Mouse (Mus musculus) small intestine, adult 2 months (tissue): ENCODE data around the gene Neurl1a. TPM values are rescaled to one million over a fixed set of nuclear protein-coding genes. Genes with fewer than 3 reads are reported as not detected.

ENCODE experiments used
- H3K27ac ChIP-seq: fragments of 200-500 bp; 2 replicates; pipeline ENCODE4 v1.5.1; 2012; ENCODE audit warnings: low read depth, low read length, control low read depth, inconsistent platforms; ENCODE audit not compliant: insufficient read depth
- H3K27me3 ChIP-seq: fragments of 200-500 bp; 2 replicates; pipeline ENCODE4 v1.6.1; 2012; ENCODE audit warnings: mild to moderate bottlenecking, moderate library complexity, low read length, inconsistent platforms; ENCODE audit not compliant: control insufficient read depth, insufficient read depth
- H3K36me3 ChIP-seq: fragments of 200-500 bp; 2 replicates; pipeline ENCODE4 v1.6.1; 2012; ENCODE audit warnings: mild to moderate bottlenecking, low read length, control low read depth, inconsistent platforms; ENCODE audit not compliant: control insufficient read depth, insufficient read depth
- H3K4me1 ChIP-seq: fragments of 200-500 bp; 2 replicates; pipeline ENCODE4 v1.6.1; 2012; ENCODE audit warnings: low read length, inconsistent platforms, mixed read lengths; ENCODE audit not compliant: control insufficient read depth, insufficient read depth, insufficient read length
- H3K4me3 ChIP-seq: fragments of 200-500 bp; 2 replicates; pipeline ENCODE4 v1.5.1; 2012; ENCODE audit warnings: low read depth, mild to moderate bottlenecking, control low read depth, inconsistent platforms, low read length, moderate library complexity
- CTCF ChIP-seq: fragments of 200-500 bp; IDR thresholded peaks from 2 replicates; pipeline ENCODE4 v1.5.1; 2012; ENCODE audit warnings: low read depth, mild to moderate bottlenecking, control low read depth, inconsistent platforms, low read length, moderate library complexity, mixed read lengths; ENCODE audit not compliant: insufficient replicate concordance, insufficient read length; ENCODE audit errors: extremely low read depth
- POLR2A ChIP-seq: fragments of 200-500 bp; IDR thresholded peaks from 2 replicates; pipeline ENCODE4 v1.6.1; 2012; ENCODE audit warnings: low read depth, mild to moderate bottlenecking, control low read depth, inconsistent platforms, low read length, moderate library complexity
- WGBS: fragments of 180-500 bp; shearing (Covaris S2); methylation state at CpG from one replicate; pipeline ENCODE4 v1.1.7; 2018; 5-methylcytosine and 5-hydroxymethylcytosine counted together
- polyA plus RNA-seq: library from polyadenylated mRNA; depleted of rRNA; stranded (reverse); fragments of >200 nt; gene quantifications from 2 replicates; pipeline ENCODE4 v1.2.3, GENCODE M21; 2012

Gene Neurl1a
- polyA plus RNA-seq, 1 experiment, result 6.7 TPM

DNA sequence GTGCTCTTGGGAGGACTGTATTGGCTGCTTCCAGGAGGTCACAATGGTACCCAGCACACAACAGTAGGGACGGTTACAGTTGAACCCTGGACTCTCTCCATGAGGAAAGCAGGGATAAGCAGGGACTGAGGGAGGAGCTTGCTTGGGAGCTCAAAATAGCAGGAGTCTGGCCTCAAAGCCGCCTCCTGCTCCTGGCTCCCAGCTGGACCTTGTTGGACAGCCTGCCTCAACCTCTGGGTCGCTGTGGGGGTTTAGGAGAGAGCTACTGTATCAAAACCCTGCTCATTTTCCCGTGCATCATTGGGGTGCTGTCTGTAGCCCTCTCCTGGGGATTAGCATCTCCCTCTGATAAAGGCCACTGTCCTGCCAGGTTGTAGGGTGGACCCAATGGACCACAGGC, 100.8 kb downstream of the Neurl1a start:
- H3K4me3 ChIP-seq, result no peak overlapping the region
- TF ChIP-seq POLR2A (no peak), CTCF (no peak)
- WGBS, result 58% methylated on average over 4 of the region's 4 CpGs
- H3K4me1 ChIP-seq, result peaks cover 3% of the 10 kb centered on the region; the same call in 1 of the 2 replicates
- peak overlapping the region; percentile 63 for H3K27ac ChIP-seq
- no peaks in the 10 kb centered on the region; the same call in 1 of the 2 replicates for H3K36me3 ChIP-seq
- no peaks in the 10 kb centered on the region for H3K27me3 ChIP-seq

- TF ChIP-seq POLR2A, result no peak
- no peak for TF ChIP-seq CTCF
- WGBS, result 65% methylated on average over 15 of the region's 15 CpGs
Observed at GRCm38 (mm10) chr19:47279788-47280532, 101.3 kb downstream of the Neurl1a start.

DNA sequence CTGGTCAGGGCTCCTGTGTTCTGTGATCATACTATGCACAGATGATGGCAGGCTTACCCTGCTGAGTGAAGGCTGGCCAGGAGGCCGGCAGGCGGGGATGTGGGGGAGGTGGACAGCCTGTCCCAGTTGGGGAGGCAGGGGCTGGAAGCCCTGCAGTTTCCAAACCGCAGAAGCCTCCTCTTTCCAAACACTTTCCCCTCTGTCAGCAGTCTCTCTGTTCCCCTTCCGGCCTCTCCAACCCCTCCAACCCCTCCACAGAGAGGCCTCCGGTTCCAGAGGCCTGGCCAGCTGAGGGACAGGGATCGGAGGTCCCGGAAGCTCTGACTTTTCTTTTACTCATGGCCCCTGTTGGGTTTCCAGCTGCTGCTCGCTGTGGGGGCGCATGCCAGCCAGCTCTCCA, 102.3 kb downstream of the Neurl1a start:
- 85% methylated on average over 9 of the region's 9 CpGs for WGBS
- Histone ChIP-seq H3K4me3 (no peak overlapping the region), H3K4me1 (peaks cover 3% of the 10 kb centered on the region; the same call in 1 of the 2 replicates), H3K27me3 (no peaks in the 10 kb centered on the region), H3K36me3 (peaks cover 6% of the 10 kb centered on the region), H3K27ac (peak overlapping the region; percentile 63)
- TF ChIP-seq POLR2A (no peak), CTCF (no peak)

More at GRCm38 (mm10) chr19:47279788-47280532, 101.3 kb downstream of the Neurl1a start:
- Histone ChIP-seq H3K4me3 (no peak overlapping the region), H3K27me3 (no peaks in the 10 kb centered on the region), H3K27ac (peak overlapping the region; percentile 63), H3K4me1 (peaks cover 3% of the 10 kb centered on the region; the same call in 1 of the 2 replicates), H3K36me3 (no peaks in the 10 kb centered on the region; the same call in 1 of the 2 replicates)

- Histone ChIP-seq H3K27me3 (no peaks in the 10 kb centered on the region), H3K4me3 (no peak overlapping the region), H3K27ac (peak overlapping the region; percentile 24; the same call in 1 of the 2 replicates), H3K4me1 (peaks cover 3% of the 10 kb centered on the region; the same call in 1 of the 2 replicates), H3K36me3 (peaks cover 6% of the 10 kb centered on the region)
- WGBS, result 76% methylated on average over 6 of the region's 6 CpGs
- no peak for TF ChIP-seq POLR2A
- TF ChIP-seq CTCF, result no peak
Observed at GRCm38 (mm10) chr19:47282050-47282454, 103.4 kb downstream of the Neurl1a start.

DNA sequence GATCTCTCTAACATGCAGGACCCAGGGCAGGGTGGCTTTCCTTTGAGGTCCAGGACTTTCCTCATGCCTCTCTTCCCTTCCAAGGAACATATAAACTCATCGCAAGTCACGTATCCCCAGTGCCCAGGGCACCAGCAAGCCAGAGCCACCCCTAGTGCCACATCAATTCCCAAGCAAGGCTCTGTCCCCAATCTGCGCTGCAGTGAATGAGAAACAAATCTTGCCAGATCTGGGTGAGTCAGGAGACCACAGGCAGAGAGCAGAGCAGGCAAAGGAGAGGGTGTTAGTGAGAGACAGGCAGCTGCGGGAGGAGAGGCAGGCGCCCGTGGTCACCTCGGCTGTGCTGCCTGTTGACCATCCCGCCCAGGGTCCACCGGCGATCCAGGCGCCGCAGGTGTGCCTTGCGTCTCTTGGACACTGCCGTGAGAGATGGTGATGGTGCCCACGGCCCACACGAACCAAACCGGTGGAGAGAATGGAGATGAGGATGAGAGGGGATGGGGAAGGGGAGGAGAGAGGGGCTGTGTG, 104.1 kb downstream of the Neurl1a start:
- no peak overlapping the region for H3K4me3 ChIP-seq
- H3K27ac ChIP-seq, result peak overlapping the region; percentile 29
- peaks cover 6% of the 10 kb centered on the region for H3K36me3 ChIP-seq
- H3K4me1 ChIP-seq, result peaks cover 3% of the 10 kb centered on the region; the same call in 1 of the 2 replicates
- WGBS, result 90% methylated on average over 17 of the region's 17 CpGs
- no peak for TF ChIP-seq POLR2A
- TF ChIP-seq CTCF, result no peak
- H3K27me3 ChIP-seq, result no peaks in the 10 kb centered on the region

DNA sequence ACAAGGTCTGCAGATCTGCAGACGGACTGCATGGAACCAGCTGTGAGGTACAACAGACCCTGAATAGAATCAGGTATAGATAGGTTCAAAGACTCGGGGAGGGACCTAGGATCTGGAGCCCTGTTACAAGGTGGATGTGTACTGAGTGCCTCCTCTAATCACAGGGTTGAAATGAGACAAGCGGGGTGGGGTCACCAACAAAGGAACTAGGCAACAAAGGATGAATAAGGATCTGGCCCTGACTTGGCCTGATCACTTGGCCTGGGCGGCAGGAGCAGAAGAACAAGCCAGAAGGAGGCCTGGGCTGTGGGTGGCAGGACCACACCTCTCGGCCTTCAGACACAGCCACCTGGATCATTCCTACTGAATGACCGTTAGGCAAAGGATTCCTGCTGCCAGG, 107.0 kb downstream of the Neurl1a start:
- no peak overlapping the region for H3K4me3 ChIP-seq
- peaks cover 3% of the 10 kb centered on the region; the same call in 1 of the 2 replicates for H3K4me1 ChIP-seq
- TF ChIP-seq CTCF (no peak), POLR2A (no peak)
- no peak overlapping the region for H3K27ac ChIP-seq
- no peaks in the 10 kb centered on the region for H3K27me3 ChIP-seq
- 88% methylated on average over 6 of the region's 6 CpGs for WGBS
- peaks cover 6% of the 10 kb centered on the region for H3K36me3 ChIP-seq

- TF ChIP-seq CTCF (no peak), POLR2A (no peak)
- H3K4me3 ChIP-seq, result no peak overlapping the region
- no peaks in the 10 kb centered on the region for H3K27me3 ChIP-seq
- peaks cover 6% of the 10 kb centered on the region for H3K36me3 ChIP-seq
- no peak overlapping the region for H3K27ac ChIP-seq
- 84% methylated on average over 17 of the region's 17 CpGs for WGBS
- no peaks in the 10 kb centered on the region for H3K4me1 ChIP-seq
Observed at GRCm38 (mm10) chr19:47286886-47287450, 108.3 kb downstream of the Neurl1a start.
